Mouse (Mus musculus) frontal cortex, postnatal 36 days (tissue): ENCODE results near the gene Gm15319.
"Not testable (repeated sequence)": the region's sequence is repeated elsewhere in the genome, so short reads cannot be mapped to it uniquely, and the experiment has no call there.

Source experiments
- DNase-seq, 2 experiments: peaks; one replicate each; pipeline ENCODE4 v3.0.0; 2022; ENCODE audit warnings: low spot score in 2 of 2

The Gm15319 gene

DNA sequence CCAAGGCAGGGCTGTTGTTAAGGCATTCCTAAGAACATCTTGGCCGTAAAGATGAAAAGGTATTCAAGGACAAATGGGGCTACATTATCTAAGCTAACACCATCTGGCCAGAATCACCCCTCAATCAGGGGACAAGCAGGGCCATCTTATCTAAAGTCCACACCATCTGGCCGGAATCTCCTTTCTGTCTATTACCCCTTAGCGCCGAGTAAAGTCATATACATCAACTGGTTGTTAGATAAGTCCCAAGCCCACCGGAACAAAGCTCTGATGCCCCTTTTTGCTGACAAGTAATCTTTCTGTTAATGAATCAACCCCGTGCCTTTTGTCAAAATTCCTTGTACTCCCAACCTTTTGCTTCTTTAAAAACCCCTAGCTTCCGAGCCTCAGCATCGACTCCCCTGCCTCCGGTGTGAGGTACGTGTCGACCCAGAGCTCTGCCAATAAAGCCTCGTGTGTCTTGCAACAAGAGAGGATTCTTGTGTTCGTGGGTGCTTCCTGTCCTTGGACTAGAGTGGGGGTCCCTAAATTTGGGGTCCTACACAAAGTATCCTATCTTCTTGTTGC, 65.0 kb downstream of the Gm15319 start:
- peak in 1 of 2 experiments; percentile 26 for DNase-seq

DNA sequence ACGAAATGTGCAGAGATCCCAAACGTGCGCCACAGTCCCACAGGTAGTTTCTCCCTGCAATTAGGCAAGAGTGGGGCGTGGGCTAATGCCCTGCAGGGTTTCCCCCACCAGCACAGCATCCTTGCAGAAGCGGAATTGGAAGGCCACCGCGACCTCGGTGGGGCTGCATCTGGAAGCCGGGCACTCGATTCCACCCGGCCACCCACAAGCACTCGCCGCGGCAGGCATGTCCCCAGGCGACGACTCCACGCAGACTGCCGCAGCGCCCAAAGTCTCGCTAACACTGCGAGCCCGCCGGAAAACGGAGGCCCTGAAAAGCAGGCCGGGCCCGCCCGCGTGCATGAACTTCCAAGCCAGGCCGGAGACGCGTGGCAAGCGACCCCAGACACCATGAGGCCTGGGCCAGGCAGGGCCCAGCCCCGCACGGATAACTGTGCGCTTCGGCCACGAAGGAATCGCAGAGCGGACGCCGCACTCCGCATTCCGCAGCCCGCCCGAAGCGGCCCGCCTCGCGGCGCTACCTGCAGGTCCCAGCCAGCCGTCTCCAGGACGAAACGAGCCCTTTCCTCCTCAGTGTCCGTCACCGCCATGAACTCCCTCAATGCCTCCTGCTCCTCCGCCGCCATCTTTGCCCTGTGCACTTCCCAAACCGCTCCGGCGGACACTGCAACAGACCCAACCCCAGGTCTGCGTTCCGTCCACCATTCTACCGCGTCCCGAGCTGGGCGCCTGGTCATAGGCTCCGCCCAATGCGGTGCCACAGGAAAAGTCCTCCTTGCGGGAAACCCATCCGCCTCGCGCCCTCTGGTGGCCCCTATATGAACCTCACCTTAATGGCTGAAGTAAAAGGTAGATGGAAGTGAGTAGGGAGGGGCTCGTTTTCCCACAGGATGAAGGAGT, 66.0 kb downstream of the Gm15319 start:
- DNase-seq = peak; percentile 69 to 85

DNA sequence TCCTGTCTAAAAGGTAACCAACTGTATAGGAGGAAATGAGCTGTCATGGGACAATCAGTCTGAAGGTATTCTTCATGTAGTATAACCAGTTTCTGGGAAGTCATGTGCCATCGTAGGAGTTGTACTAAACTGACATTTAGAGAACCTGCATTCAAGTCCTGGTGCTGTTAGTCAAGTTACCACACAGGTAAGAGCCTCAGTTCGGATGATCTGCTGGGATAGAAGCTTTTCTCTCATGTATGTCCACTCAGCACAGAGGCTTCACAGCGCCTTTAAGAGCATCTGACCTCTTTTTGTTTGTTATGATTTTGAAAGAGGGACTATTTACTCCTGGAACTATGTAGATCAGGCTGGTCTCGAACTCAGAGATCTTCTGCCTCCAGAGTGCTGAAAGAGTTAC, 67.1 kb downstream of the Gm15319 start:
- not testable (repeated sequence) for DNase-seq

DNA sequence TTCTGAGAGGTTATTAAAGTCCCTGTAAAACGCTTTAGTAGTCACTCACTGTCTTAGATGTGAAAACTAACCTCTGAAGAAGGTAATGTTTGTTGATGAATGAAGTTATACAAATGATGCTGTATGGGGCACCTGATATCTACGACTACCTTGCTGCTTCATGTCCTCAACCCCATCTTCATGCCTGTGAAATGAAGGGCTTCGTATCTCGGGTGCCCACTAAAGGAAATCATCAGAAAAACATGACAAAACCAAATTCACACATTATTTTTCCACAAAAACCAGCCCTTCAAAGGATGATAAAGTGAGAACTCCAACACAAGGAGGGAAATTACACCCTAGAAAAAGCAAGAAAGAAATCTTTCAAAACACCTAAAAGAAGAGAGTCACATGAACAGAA, 68.2 kb downstream of the Gm15319 start:
- not testable (repeated sequence) for DNase-seq

DNA sequence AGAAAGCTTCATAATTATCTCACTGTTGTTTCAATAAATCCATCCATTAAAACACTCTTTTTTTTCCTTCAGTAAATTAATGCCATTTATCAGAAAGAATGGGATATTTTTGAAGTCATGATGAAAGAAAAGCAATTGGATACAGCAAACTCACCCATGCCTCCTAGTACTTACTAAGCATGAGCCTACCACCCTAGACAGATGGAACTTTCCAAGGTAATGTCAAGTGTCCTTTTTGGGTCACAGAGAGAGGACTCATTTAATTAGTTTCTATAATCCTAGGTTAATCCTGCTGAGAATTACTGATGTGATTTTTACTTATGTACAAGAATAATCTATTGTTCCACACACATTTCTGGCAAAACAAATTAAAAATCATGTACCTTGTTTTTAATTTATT, 69.0 kb downstream of the Gm15319 start:
- not testable (repeated sequence) for DNase-seq

DNA sequence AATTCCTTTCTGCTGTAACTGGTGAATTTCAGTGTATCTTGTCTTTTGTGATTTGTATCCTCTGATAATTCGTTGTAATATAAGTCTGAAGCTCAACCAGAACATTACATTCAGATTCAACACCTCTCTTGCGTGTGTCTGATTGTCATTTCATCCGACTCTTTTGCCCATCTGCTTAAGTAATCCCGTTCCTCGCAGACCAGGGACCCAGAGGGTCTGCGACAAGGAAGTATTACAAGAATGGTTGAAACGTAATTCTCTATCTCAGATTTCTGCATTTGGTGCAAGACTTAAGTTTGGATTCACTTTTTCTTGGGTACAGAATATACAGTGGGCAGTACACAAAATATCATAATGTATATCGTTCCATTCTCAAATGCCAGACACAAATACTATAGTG, 73.0 kb downstream of the Gm15319 start:
- not testable (repeated sequence) for DNase-seq

DNA sequence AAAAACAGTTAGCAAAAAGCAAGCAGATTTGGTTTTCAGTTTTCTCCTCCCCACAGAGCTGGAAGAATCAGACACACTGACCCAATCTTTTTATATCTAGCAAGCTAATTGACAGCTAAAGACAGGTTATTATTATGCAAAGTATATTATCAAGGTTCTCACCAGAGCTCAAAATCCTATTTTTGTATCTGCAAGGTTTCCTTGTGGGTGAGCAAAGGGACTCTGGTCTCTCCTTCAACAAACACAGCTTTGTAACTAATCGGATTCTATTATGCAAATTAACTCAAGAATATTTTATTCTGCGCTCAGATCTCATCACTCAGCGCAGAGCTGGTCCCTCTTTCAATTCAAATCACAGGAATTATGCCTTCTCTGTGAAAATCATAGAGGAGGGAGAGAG, 74.1 kb downstream of the Gm15319 start:
- DNase-seq = peak in 1 of 2 experiments; percentile 59

DNA sequence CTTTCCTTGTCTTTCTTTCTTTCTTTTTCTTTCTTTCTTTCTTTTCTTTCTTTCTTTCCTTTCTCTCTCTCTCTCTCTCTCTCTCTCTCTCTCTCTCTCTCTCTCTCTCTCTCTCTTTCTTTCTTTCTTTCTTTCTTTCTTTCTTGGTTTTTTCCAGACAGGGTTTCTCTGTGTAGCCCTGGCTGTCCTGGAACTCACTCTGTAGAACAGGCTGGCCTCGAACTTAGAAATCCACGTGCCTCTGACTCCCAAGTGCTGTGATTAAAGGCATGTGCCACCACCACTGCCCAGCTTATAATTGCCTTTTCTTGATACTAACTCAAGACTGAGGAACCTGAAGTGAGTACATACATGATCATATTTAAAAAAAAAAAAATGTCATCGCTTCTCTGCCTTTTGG, 75.3 kb downstream of the Gm15319 start:
- not testable (repeated sequence) for DNase-seq
